Mouse (Mus musculus) MEL (cell line): ENCODE data around the gene Homer2. TPM values are rescaled to one million over a fixed set of nuclear protein-coding genes. Genes with fewer than 3 reads are reported as not detected.

ENCODE experiments used
- DNase-seq: peaks from one replicate; pipeline ENCODE4 v3.0.0; 2011; ENCODE audit warnings: low read depth, low spot score
- H3K27ac ChIP-seq: 2 replicates; pipeline ENCODE4 v1.5.1; 2012; ENCODE audit warnings: low read depth, mild to moderate bottlenecking, control low read depth, low read length, moderate library complexity; ENCODE audit not compliant: control insufficient read depth
- H3K27me3 ChIP-seq, 2 experiments: fragments of 150-350 bp in 1 of 2; sonication (generic) in 1 of 2; 2 replicates each; pipeline ENCODE4 v1.6.1; 2012; ENCODE audit warnings: low read length in 2 of 2, mild to moderate bottlenecking in 2 of 2, improper control_type of control experiment in 1 of 2, moderate library complexity in 1 of 2; ENCODE audit not compliant: insufficient read depth in 2 of 2, control insufficient read depth in 1 of 2
- H3K36me3 ChIP-seq, 2 experiments: 2 replicates each; pipeline ENCODE4 v1.6.1; 2012 to 2014; ENCODE audit warnings: low read length in 2 of 2, improper control_type of control experiment in 1 of 2, inconsistent platforms in 1 of 2, mild to moderate bottlenecking in 1 of 2; ENCODE audit not compliant: insufficient read depth in 2 of 2, control insufficient read depth in 1 of 2
- H3K4me1 ChIP-seq, 2 experiments: fragments of 150-350 bp in 1 of 2; sonication (generic) in 1 of 2; 2 replicates each; pipeline ENCODE4 v1.6.1; 2012; ENCODE audit warnings: low read length in 2 of 2, improper control_type of control experiment in 1 of 2, mild to moderate bottlenecking in 1 of 2; ENCODE audit not compliant: insufficient read depth in 2 of 2, control insufficient read depth in 1 of 2
- H3K4me3 ChIP-seq, 2 experiments: fragments of 150-350 bp in 1 of 2; sonication (generic) in 1 of 2; 2 replicates each; pipeline ENCODE4 v1.5.1; 2012; ENCODE audit warnings: low read depth in 2 of 2, low read length in 2 of 2, mild to moderate bottlenecking in 2 of 2, moderate library complexity in 2 of 2, control low read depth in 1 of 2, improper control_type of control experiment in 1 of 2; ENCODE audit not compliant: control insufficient read depth in 1 of 2, insufficient read depth in 1 of 2
- H3K79me2 ChIP-seq: 2 replicates; pipeline ENCODE4 v1.6.1; 2012; ENCODE audit warnings: mild to moderate bottlenecking, low read length, moderate library complexity; ENCODE audit not compliant: control insufficient read depth, poor library complexity, insufficient read depth
- H3K9ac ChIP-seq: 2 replicates; pipeline ENCODE4 v1.6.1; 2012; ENCODE audit warnings: low read depth, mild to moderate bottlenecking, control low read depth, low read length, moderate library complexity; ENCODE audit not compliant: control insufficient read depth, poor library complexity, severe bottlenecking
- H3K9me3 ChIP-seq: fragments of 150-350 bp; sonication (generic); replicated peaks from 2 replicates; pipeline ENCODE4 v1.6.1; 2012; ENCODE audit warnings: mild to moderate bottlenecking, low read length, improper control_type of control experiment, moderate library complexity; ENCODE audit not compliant: insufficient read depth
- BHLHE40 ChIP-seq: IDR thresholded peaks from 2 replicates; pipeline ENCODE4 v1.6.1; 2012; ENCODE audit warnings: low read depth, mild to moderate bottlenecking, inconsistent platforms, low read length, improper control_type of control experiment, borderline replicate concordance
- CHD1 ChIP-seq: IDR thresholded peaks from 2 replicates; pipeline ENCODE4 v1.6.1; 2012; ENCODE audit warnings: low read depth, mild to moderate bottlenecking, inconsistent platforms, low read length, improper control_type of control experiment
- CHD2 ChIP-seq: IDR thresholded peaks from 2 replicates; pipeline ENCODE4 v1.6.1; 2011; ENCODE audit warnings: low read length, improper control_type of control experiment
- EP300 ChIP-seq, 2 experiments: IDR thresholded peaks; 2 replicates each; pipeline ENCODE4 v1.6.1; 2011; ENCODE audit warnings: improper control_type of control experiment in 2 of 2, low read length in 2 of 2, low read depth in 1 of 2, mild to moderate bottlenecking in 1 of 2
- ETS1 ChIP-seq: IDR thresholded peaks from 2 replicates; pipeline ENCODE4 v1.6.1; 2012; ENCODE audit warnings: low read depth, mild to moderate bottlenecking, inconsistent platforms, low read length, improper control_type of control experiment, moderate library complexity
- GABPA ChIP-seq: IDR thresholded peaks from 2 replicates; pipeline ENCODE4 v1.6.1; 2012; ENCODE audit warnings: low read depth, mild to moderate bottlenecking, inconsistent platforms, low read length, improper control_type of control experiment, moderate library complexity
- GATA1 ChIP-seq: IDR thresholded peaks from 2 replicates; pipeline ENCODE4 v1.6.1; 2011; ENCODE audit warnings: low read depth, low read length, improper control_type of control experiment
- KAT2A ChIP-seq: conservative IDR thresholded peaks from 2 replicates; pipeline ENCODE4 v1.6.1; 2012; ENCODE audit warnings: low read depth, low read length, improper control_type of control experiment, inconsistent platforms
- MAFK ChIP-seq: IDR thresholded peaks from 2 replicates; pipeline ENCODE4 v1.6.1; 2011; ENCODE audit warnings: low read depth, mild to moderate bottlenecking, low read length, improper control_type of control experiment, borderline replicate concordance
- MXI1 ChIP-seq: IDR thresholded peaks from 2 replicates; pipeline ENCODE4 v1.6.1; 2011; ENCODE audit warnings: mild to moderate bottlenecking, low read depth, low read length, improper control_type of control experiment
- MYB ChIP-seq: IDR thresholded peaks from 2 replicates; pipeline ENCODE4 v1.6.1; 2011; ENCODE audit warnings: mild to moderate bottlenecking, low read depth, low read length, improper control_type of control experiment
- POLR2A ChIP-seq, 2 experiments: IDR thresholded peaks; 2 replicates each; pipeline ENCODE4 v1.6.1; 2011 to 2012; ENCODE audit warnings: low read length in 2 of 2, mild to moderate bottlenecking in 2 of 2, control low read depth in 1 of 2, improper control_type of control experiment in 1 of 2, low read depth in 1 of 2, moderate library complexity in 1 of 2; ENCODE audit not compliant: control insufficient read depth in 1 of 2, insufficient read depth in 1 of 2, poor library complexity in 1 of 2
- POLR2AphosphoS2 ChIP-seq: IDR thresholded peaks from 2 replicates; pipeline ENCODE4 v1.6.1; 2011; ENCODE audit warnings: low read length, improper control_type of control experiment
- POLR2AphosphoS5 ChIP-seq: IDR thresholded peaks from 2 replicates; pipeline ENCODE4 v1.6.1; 2012; ENCODE audit warnings: low read depth, borderline replicate concordance, mild to moderate bottlenecking, inconsistent platforms, low read length, moderate library complexity, mixed read lengths
- RAD21 ChIP-seq: IDR thresholded peaks from 2 replicates; pipeline ENCODE4 v1.6.1; 2011; ENCODE audit warnings: mild to moderate bottlenecking, low read depth, low read length, improper control_type of control experiment
- SIN3A ChIP-seq: IDR thresholded peaks from 2 replicates; pipeline ENCODE4 v1.6.1; 2012; ENCODE audit warnings: low read length, improper control_type of control experiment, inconsistent platforms
- SMC3 ChIP-seq: IDR thresholded peaks from 2 replicates; pipeline ENCODE4 v1.6.1; 2011; ENCODE audit warnings: low read depth, low read length, improper control_type of control experiment
- TAL1 ChIP-seq: IDR thresholded peaks from 2 replicates; pipeline ENCODE4 v1.6.1; 2012; ENCODE audit warnings: mild to moderate bottlenecking, inconsistent platforms, low read length, moderate library complexity, mixed read lengths
- TBP ChIP-seq: IDR thresholded peaks from 2 replicates; pipeline ENCODE4 v1.8.0; 2011; ENCODE audit warnings: low read depth, low read length, improper control_type of control experiment
- UBTF ChIP-seq: IDR thresholded peaks from 2 replicates; pipeline ENCODE4 v1.6.1; 2012; ENCODE audit warnings: low read depth, mild to moderate bottlenecking, inconsistent platforms, low read length, improper control_type of control experiment, moderate library complexity, borderline replicate concordance; ENCODE audit not compliant: insufficient read depth
- USF1 ChIP-seq: IDR thresholded peaks from 2 replicates; pipeline ENCODE4 v1.6.1; 2014; ENCODE audit warnings: low read depth, mild to moderate bottlenecking, inconsistent platforms, low read length, improper control_type of control experiment, moderate library complexity
- USF2 ChIP-seq, 2 experiments: IDR thresholded peaks; 2 replicates each; pipeline ENCODE4 v1.6.1; 2011 to 2012; ENCODE audit warnings: improper control_type of control experiment in 2 of 2, low read length in 2 of 2, borderline replicate concordance in 1 of 2, inconsistent platforms in 1 of 2, low read depth in 1 of 2, mild to moderate bottlenecking in 1 of 2; ENCODE audit not compliant: insufficient read depth in 1 of 2
- ZC3H11A ChIP-seq: IDR thresholded peaks from 2 replicates; pipeline ENCODE4 v1.6.1; 2012; ENCODE audit warnings: low read depth, mild to moderate bottlenecking, inconsistent platforms, low read length, improper control_type of control experiment
- ZMIZ1 ChIP-seq: IDR thresholded peaks from 2 replicates; pipeline ENCODE4 v1.6.1; 2012; ENCODE audit warnings: low read depth, mild to moderate bottlenecking, inconsistent platforms, low read length, improper control_type of control experiment, moderate library complexity
- polyA plus RNA-seq, 2 experiments: library from polyadenylated mRNA; stranded (reverse) in 1 of 2; unstranded in 1 of 2; fragments of >175 nt in 1 of 2; fragments of >200 nt in 1 of 2; gene quantifications; 2 replicates each; pipeline versions ENCODE4 v1.2.1 to v1.2.4; 2012; ENCODE audit warnings: low replicate concordance in 2 of 2, low read depth in 1 of 2; ENCODE audit not compliant: insufficient read length in 2 of 2, insufficient read depth in 1 of 2, missing spikeins in 1 of 2
- total RNA-seq: library from RNA; depleted of rRNA; stranded (reverse); fragments of 300-350 nt; gene quantifications from 2 replicates; pipeline ENCODE4 v1.2.3, GENCODE M21; 2012

Homer2 gene
- total and polyA plus RNA-seq, 3 experiments: 18.4 to 39.0 TPM; not detected in 1

DNA sequence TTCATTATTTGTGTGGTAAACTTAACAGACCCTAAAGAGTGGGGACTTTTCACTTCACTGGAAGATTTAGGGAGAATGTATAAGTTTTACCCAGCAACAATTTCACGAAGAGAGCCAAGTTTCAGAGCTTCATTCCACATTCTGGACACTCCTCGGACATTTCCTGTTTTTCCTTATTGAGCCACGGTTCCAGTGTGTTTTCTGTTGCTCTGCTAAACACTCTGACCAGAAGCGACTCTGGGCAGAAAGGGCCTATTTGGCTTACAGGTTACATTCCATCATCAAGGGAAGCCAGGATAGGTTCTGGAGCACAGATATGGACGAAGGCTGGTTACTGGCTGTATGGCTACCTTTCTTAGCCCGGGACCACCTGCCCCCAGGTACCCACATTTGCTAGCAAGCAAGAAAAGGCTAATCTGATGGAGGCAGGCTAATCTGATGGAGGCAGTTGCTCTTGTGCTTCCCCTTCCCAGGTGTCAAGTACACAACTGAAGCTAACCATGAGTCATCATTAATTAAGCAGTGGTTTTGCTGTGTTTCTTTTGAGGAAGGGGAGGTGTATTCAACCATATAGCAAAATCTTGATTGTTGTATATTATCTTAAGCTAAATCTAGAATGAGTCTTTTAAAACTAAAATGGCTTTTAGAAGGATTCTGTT, 134.6 kb downstream of the Homer2 start (continued):
- TF ChIP-seq MYB (no peak), GABPA (peak; percentile 74; the same call in 1 of the 2 replicates)

DNA sequence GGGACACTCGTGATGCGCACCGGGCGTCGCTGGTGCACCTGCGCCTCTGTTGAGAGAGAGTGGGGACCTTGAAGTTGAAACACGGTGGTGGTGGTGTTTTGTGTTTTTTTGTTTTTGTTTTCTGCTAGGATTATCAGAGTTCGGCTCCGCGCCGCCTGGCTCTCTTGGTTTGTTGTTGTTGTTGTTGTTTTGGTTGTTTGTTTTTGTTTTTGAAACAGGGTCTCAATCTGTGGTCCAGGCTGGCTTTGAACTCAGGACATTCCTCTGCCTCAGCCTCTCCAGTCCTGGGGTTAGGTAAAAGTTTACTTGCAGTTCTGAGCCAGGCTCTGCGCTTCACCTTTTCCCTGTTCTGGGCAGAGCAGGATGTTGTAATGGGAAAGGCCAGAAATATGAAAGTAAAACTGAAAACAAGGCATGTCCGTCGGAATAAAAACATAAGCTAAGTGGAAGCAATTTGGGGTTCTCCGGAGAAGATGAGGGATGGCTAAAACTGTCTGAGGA, 135.3 kb downstream of the Homer2 start:
- peak overlapping the region; percentile 99 to 100 for H3K4me3 ChIP-seq
- H3K27me3 ChIP-seq: no peaks in the 10 kb centered on the region
- peak overlapping the region; percentile 86 for H3K27ac ChIP-seq
- H3K4me1 ChIP-seq: peaks cover 8 to 17% of the 10 kb centered on the region in 2 experiments
- peak; percentile 64 for DNase-seq
- H3K79me2 ChIP-seq: peaks cover 28% of the 10 kb centered on the region
- H3K36me3 ChIP-seq: peaks cover 8 to 10% of the 10 kb centered on the region in 2 experiments
- TF ChIP-seq MYB (no peak), ZC3H11A (no peak), MXI1 (peak; percentile 42; the same call in 1 of the 2 replicates), MAFK (no peak), RAD21 (no peak), SIN3A (peak; percentile 70; the same call in 1 of the 2 replicates), ETS1 (0 out of 2 replicates have a peak, but pooled peaks have one; percentile 8), UBTF (no peak)
- H3K9ac ChIP-seq: peak overlapping the region; percentile 99
- H3K9me3 ChIP-seq: no peaks in the 10 kb centered on the region

DNA sequence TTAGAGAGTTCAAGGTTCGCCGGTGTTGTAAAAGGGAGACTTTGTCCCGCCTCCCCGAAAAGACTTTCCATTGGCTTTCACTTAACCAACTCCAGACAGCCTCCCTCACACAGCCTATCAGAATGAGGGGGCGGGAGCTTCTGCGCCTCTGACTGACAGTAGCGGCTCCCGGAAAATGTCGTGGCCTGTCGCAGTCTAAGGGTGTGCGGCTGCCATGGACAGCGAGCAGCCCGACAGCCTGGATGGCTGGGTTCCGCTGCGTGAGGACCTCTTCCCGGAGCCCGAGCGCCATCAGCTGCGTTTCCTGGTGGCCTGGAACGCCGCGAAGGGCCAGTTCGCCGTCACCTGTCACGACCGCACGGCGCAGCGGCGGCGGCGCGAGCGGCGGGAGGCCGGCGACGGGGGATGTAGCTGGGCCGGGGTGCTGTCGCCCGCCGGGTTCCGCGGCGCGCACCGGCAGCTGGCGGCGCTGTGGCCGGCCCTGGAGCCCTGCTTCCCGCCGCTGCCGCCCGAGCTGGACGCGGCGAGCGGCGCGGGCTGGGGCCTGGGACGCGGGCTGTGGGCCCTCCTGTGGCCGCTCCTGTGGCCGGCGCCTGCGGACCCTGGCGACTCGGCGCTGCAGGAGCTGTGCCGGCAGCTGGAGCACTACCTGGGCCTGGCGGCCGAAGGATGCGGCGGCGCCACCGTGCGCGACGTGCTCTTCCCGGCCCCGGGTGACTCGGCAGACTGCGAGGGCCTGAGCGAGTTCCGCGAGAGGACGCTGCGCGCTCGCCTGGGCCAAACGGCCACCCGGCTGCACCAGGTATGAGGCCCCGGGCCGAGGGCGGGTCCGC, 136.0 kb downstream of the Homer2 start, which contains the start of gene Whamm:
Gene Whamm, plus strand, starts transcription at position 159 of the 833 bp plus-strand sequence.
- peak; percentile 97 for DNase-seq
- Histone ChIP-seq H3K27me3 (no peaks in the 10 kb centered on the region), H3K27ac (peak within 1 kb of the TSS; percentile 86), H3K4me1 (peaks cover 8 to 17% of the 10 kb centered on the region in 2 experiments), H3K36me3 (peaks cover 6 to 10% of the 10 kb centered on the region in 2 experiments), H3K9ac (peak within 1 kb of the TSS; percentile 99), H3K79me2 (peaks cover 28% of the 10 kb centered on the region), H3K9me3 (no peaks in the 10 kb centered on the region), H3K4me3 (peak within 1 kb of the TSS; percentile 99 to 100)
- TF ChIP-seq USF2 (IDR thresholded peaks at IDR 0.05; ENCODE audit: borderline replicate concordance in 1 of 2, insufficient read depth in 1 of 2, low read depth in 1 of 2, low read length in 2 of 2) (no peak), CHD2 (no peak), POLR2A (IDR thresholded peaks at IDR 0.05; ENCODE audit: control insufficient read depth in 1 of 2, insufficient read depth in 1 of 2, low read depth in 1 of 2, low read length in 2 of 2, poor library complexity in 1 of 2) (peak; percentile 92 to 96), ETS1 (no peak), UBTF (peak; percentile 85; the same call in 1 of the 2 replicates), ZMIZ1 (peak; percentile 58; the same call in 1 of the 2 replicates), MYB (no peak), ZC3H11A (no peak), EP300 (IDR thresholded peaks at IDR 0.05; ENCODE audit: low read depth in 1 of 2, low read length in 2 of 2) (no peak), POLR2AphosphoS2 (peak; percentile 74), GATA1 (no peak), KAT2A (no peak), POLR2AphosphoS5 (no peak), MAFK (no peak), CHD1 (no peak), TAL1 (no peak), USF1 (no peak), SMC3 (no peak), BHLHE40 (no peak), TBP (peak; percentile 90), GABPA (no peak)
